Mouse (Mus musculus) stomach, embryonic 16.5 days (tissue): ENCODE data around the gene Slc17a9. TPM values are rescaled to one million over a fixed set of nuclear protein-coding genes. Genes with fewer than 3 reads are reported as not detected.
A peak's percentile ranks its signal among the peaks of the same experiment; 100 is the strongest.
"Not testable (repeated sequence)": the region's sequence is repeated elsewhere in the genome, so short reads cannot be mapped to it uniquely, and the experiment has no call there.

ENCODE experiments used
- ATAC-seq: fragments of 200-750 bp; cut with Nextera tagmentation; 2 replicates; pipeline ENCODE4 v1.8.0; 2017; ENCODE audit warnings: moderate number of reproducible peaks, moderate TSS enrichment; ENCODE audit not compliant: insufficient read depth, low FRiP score
- H3K27ac ChIP-seq: fragments of 300-500 bp; sonication (generic); 2 replicates; pipeline ENCODE4 v1.5.1; 2014; ENCODE audit warnings: low read length
- H3K27me3 ChIP-seq: fragments of 300-500 bp; sonication (generic); 2 replicates; pipeline ENCODE4 v1.6.1; 2014; ENCODE audit warnings: low read length, control low read depth, mixed read lengths; ENCODE audit not compliant: control insufficient read depth, insufficient read depth
- H3K36me3 ChIP-seq: fragments of 300-500 bp; sonication (generic); 2 replicates; pipeline ENCODE4 v1.6.1; 2014; ENCODE audit warnings: low read length; ENCODE audit not compliant: control insufficient read depth, insufficient read depth
- H3K4me1 ChIP-seq: fragments of 300-500 bp; sonication (generic); 2 replicates; pipeline ENCODE4 v1.6.1; 2014; ENCODE audit warnings: low read length, control low read depth, mixed read lengths; ENCODE audit not compliant: control insufficient read depth, insufficient read depth
- H3K4me2 ChIP-seq: fragments of 300-500 bp; sonication (generic); 2 replicates; pipeline ENCODE4 v1.6.1; 2014; ENCODE audit warnings: low read depth, low read length, mixed read lengths
- H3K4me3 ChIP-seq: fragments of 300-500 bp; sonication (generic); replicated peaks from 2 replicates; pipeline ENCODE4 v1.5.1; 2014; ENCODE audit warnings: mild to moderate bottlenecking, low read length
- H3K9ac ChIP-seq: fragments of 300-500 bp; sonication (generic); 2 replicates; pipeline ENCODE4 v1.6.1; 2014; ENCODE audit warnings: low read length
- H3K9me3 ChIP-seq: fragments of 300-500 bp; sonication (generic); replicated peaks from 2 replicates; pipeline ENCODE4 v1.6.1; 2016; ENCODE audit warnings: low read length, control low read depth; ENCODE audit not compliant: control insufficient read depth
- WGBS: fragments of 180-500 bp; shearing (Covaris S2); extraction: QIAGEN DNeasy Blood & Tissue Kit; methylation state at CpG from one replicate; pipeline ENCODE4 v1.1.7; 2014; 5-methylcytosine and 5-hydroxymethylcytosine counted together
- polyA plus RNA-seq: library from polyadenylated mRNA; unstranded; fragments of >200 nt; fragmentation: Nextera tagmentation; extraction: Ambion mirVana; gene quantifications from 2 replicates; pipeline ENCODE4 v1.2.1, GENCODE M21; 2015

Slc17a9 gene
- polyA plus RNA-seq, 1 experiment from 2014 or later: 5.1 TPM

GRCm38 (mm10) chr2:180705975-180706374 is 19.1 kb upstream of the Slc17a9 start:
- Histone ChIP-seq H3K36me3 (no peaks in the 10 kb centered on the region), H3K4me1 (peaks cover 21% of the 10 kb centered on the region)
- 90% methylated on average over 5 of the region's 5 CpGs for WGBS

GRCm38 (mm10) chr2:180709023-180709922 is 15.8 kb upstream of the Slc17a9 start:
- peak; percentile 52; the same call in 1 of the 2 replicates for ATAC-seq
- under 1% methylated on average over 39 of the region's 39 CpGs for WGBS
- H3K36me3 ChIP-seq: peaks cover 5% of the 10 kb centered on the region; the same call in 1 of the 2 replicates
- H3K4me1 ChIP-seq: peaks cover 16% of the 10 kb centered on the region
- peak overlapping the region; percentile 88 for H3K27ac ChIP-seq
- no peaks in the 10 kb centered on the region for H3K9me3 ChIP-seq
- H3K4me3 ChIP-seq: peak overlapping the region; percentile 98
- no peaks in the 10 kb centered on the region for H3K27me3 ChIP-seq
- H3K9ac ChIP-seq: peak overlapping the region; percentile 92
- H3K4me2 ChIP-seq: peak overlapping the region; percentile 83

More at GRCm38 (mm10) chr2:180705975-180706374, 19.1 kb upstream of the Slc17a9 start:
- Histone ChIP-seq H3K9me3 (no peaks in the 10 kb centered on the region), H3K27me3 (no peaks in the 10 kb centered on the region), H3K4me3 (no peak overlapping the region), H3K27ac (no peak overlapping the region), H3K4me2 (no peak overlapping the region), H3K9ac (no peak overlapping the region)
- no peak for ATAC-seq

GRCm38 (mm10) chr2:180709923-180710272 is 15.2 kb upstream of the Slc17a9 start, which contains the start of the genes Dido1 and Gid8:
Gene Dido1 (minus strand): TSS chr2:180709999.
Gene Gid8 (plus strand): TSS chr2:180710117.
- ATAC-seq: peak; percentile 93
- Histone ChIP-seq H3K9ac (peak within 1 kb of the TSS; percentile 100), H3K27ac (peak within 1 kb of the TSS; percentile 94), H3K36me3 (peaks cover 8% of the 10 kb centered on the region; the same call in 1 of the 2 replicates), H3K4me1 (peaks cover 16% of the 10 kb centered on the region), H3K27me3 (no peaks in the 10 kb centered on the region), H3K4me2 (peak within 1 kb of the TSS; percentile 85), H3K4me3 (peak within 1 kb of the TSS; percentile 98), H3K9me3 (no peaks in the 10 kb centered on the region)
- under 1% methylated on average over 39 of the region's 43 CpGs for WGBS

- Histone ChIP-seq H3K4me1 (peaks cover 16% of the 10 kb centered on the region), H3K9me3 (no peaks in the 10 kb centered on the region), H3K4me3 (peak overlapping the region; percentile 98), H3K4me2 (peak overlapping the region; percentile 85), H3K27ac (peak overlapping the region; percentile 94), H3K27me3 (no peaks in the 10 kb centered on the region), H3K36me3 (peaks cover 8% of the 10 kb centered on the region; the same call in 1 of the 2 replicates), H3K9ac (peak overlapping the region; percentile 100)
- ATAC-seq: peak; percentile 61; the same call in 1 of the 2 replicates
- 2% methylated on average over 63 of the region's 64 CpGs for WGBS
Measured at GRCm38 (mm10) chr2:180710276-180711155, 14.5 kb upstream of the Slc17a9 start.

- peak overlapping the region; percentile 94; the same call in 1 of the 2 replicates for H3K27ac ChIP-seq
- H3K36me3 ChIP-seq: peaks cover 9% of the 10 kb centered on the region; the same call in 1 of the 2 replicates
- no peaks in the 10 kb centered on the region for H3K9me3 ChIP-seq
- H3K9ac ChIP-seq: peak overlapping the region; percentile 100
- peak overlapping the region; percentile 98 for H3K4me3 ChIP-seq
- WGBS: 62% methylated on average over 4 of the region's 4 CpGs
- no peaks in the 10 kb centered on the region for H3K27me3 ChIP-seq
- peak overlapping the region; percentile 85 for H3K4me2 ChIP-seq
- ATAC-seq: no peak
- H3K4me1 ChIP-seq: peaks cover 16% of the 10 kb centered on the region
Measured at GRCm38 (mm10) chr2:180711527-180711926, 13.5 kb upstream of the Slc17a9 start.

GRCm38 (mm10) chr2:180712037-180712689 is 12.9 kb upstream of the Slc17a9 start:
- Histone ChIP-seq H3K4me1 (peaks cover 16% of the 10 kb centered on the region), H3K27me3 (no peaks in the 10 kb centered on the region), H3K36me3 (peaks cover 15% of the 10 kb centered on the region; the same call in 1 of the 2 replicates), H3K9me3 (no peaks in the 10 kb centered on the region), H3K27ac (no peak overlapping the region; the same call in 1 of the 2 replicates), H3K4me2 (no peak overlapping the region), H3K9ac (no peak overlapping the region), H3K4me3 (no peak overlapping the region)
- WGBS: 89% methylated on average over 5 of the region's 5 CpGs
- no peak for ATAC-seq

GRCm38 (mm10) chr2:180722748-180723147 is 2.3 kb upstream of the Slc17a9 start:
- H3K9ac ChIP-seq, H3K9me3 ChIP-seq, H3K27ac ChIP-seq, H3K4me2 ChIP-seq, H3K27me3 ChIP-seq, ATAC-seq, H3K4me3 ChIP-seq: not testable (repeated sequence)
- peaks cover 16% of the 10 kb centered on the region for H3K4me1 ChIP-seq
- WGBS: 80% methylated on average over 5 of the region's 5 CpGs
- H3K36me3 ChIP-seq: peaks cover 22% of the 10 kb centered on the region

- H3K27ac ChIP-seq: no peak overlapping the region
- WGBS: 54% methylated on average over 2 of the region's 2 CpGs
- H3K9me3 ChIP-seq: no peaks in the 10 kb centered on the region
- peaks cover 15% of the 10 kb centered on the region for H3K36me3 ChIP-seq
- no peak overlapping the region for H3K4me3 ChIP-seq
- H3K4me1 ChIP-seq: peaks cover 16% of the 10 kb centered on the region
- H3K9ac ChIP-seq: no peak overlapping the region
- H3K4me2 ChIP-seq: no peak overlapping the region
- no peak for ATAC-seq
- no peaks in the 10 kb centered on the region for H3K27me3 ChIP-seq
Measured at GRCm38 (mm10) chr2:180723865-180724264, 1.2 kb upstream of the Slc17a9 start.
